Mouse (Mus musculus) embryo, embryonic 10.5 days (tissue): ENCODE results near the gene Fut2.

Experiments
- DNase-seq: peaks from one replicate; pipeline ENCODE4 v3.0.0-alpha.2; 2015; ENCODE audit warnings: low spot score

Fut2 gene

DNA sequence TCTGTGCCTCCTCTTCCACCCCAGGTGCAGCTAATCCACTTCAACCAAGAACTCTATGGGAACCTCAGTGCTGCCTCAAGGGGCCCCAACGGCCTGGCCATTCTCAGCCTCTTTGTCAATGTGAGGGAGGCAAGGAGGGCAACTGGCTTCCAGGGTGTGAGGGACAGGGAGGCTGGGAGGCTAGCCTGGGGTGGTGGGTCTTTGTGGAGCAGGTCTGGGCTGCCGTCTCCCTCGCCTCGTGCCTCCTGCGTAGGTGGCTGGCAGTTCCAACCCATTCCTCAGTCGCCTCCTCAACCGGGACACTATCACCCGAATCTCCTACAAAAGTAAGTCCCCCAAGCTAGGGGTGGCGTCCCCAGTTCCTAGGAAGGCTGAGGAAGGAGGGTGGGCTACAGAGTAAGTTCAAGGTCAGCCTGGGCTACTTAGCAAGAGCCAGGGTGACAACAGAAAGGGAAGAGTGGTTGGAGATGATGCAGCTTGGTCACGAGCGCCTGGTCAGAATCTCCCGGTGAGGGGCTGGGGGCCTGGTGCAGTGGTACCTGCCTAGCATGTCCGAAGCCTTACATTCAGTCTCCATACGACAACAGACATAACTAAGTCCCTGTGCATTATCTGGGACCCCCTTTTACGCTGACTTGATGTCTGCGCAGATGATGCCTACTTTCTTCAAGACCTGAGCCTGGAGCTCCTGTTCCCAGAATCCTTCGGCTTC lies 36.8 kb upstream of the Fut2 start:
- DNase-seq = no peak

DNA sequence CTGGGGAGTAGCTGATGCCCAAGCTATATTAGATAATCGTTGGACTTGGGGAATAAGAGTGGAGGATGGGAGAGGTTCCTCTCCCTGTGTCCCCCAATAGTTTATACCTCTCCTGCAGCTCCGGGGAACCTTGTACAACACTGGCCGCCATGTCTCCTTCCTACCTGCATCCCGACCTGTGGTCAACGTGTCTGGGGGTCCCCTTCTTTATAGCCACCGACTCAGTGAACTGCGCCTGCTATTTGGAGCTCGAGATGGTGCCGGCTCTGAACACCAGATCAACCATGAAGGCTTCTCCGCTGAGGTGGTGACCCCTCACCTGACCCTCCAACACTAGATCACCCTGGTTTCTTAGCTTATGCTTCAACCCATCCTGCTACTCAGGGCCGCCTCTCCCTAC lies 36.1 kb upstream of the Fut2 start:
- DNase-seq = no peak

DNA sequence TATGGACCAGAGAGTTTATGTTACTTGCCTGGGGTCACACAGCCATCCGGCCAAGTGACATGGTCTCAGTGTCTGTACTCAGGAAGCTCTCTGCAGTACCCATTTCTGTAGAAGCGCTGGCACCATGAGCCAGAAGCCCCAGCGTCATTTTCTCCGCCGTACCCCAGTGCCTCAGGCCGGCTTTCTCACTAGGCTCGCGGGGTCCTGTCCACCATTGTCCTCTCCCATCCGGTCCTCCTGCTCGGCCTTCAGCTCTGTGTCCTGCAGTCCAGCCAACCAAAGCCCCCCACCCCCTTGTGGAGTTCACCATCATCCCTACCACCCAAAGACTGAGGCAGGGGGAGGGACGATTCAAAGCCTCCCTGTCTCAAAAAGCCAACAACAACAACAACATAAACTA lies 35.4 kb upstream of the Fut2 start:
- no peak for DNase-seq

DNA sequence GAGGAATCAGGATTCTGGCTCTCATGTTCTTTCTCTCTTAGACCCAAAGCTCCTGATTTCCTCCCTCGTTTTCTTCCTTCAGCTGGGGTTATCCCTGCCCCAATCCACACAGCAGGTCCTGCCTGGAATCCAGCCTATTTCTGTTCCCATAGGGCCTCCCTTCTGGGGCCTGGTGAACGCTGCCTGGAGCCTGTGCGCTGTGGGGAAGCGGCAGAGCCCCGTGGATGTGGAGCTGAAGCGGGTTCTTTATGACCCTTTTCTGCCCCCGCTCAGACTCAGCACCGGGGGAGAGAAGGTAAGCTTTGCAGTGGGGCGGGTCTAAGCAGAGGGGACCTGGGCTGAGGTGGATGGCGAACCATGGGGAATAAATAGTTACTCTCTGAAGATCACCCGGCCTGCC lies 34.9 kb upstream of the Fut2 start:
- no peak for DNase-seq

DNA sequence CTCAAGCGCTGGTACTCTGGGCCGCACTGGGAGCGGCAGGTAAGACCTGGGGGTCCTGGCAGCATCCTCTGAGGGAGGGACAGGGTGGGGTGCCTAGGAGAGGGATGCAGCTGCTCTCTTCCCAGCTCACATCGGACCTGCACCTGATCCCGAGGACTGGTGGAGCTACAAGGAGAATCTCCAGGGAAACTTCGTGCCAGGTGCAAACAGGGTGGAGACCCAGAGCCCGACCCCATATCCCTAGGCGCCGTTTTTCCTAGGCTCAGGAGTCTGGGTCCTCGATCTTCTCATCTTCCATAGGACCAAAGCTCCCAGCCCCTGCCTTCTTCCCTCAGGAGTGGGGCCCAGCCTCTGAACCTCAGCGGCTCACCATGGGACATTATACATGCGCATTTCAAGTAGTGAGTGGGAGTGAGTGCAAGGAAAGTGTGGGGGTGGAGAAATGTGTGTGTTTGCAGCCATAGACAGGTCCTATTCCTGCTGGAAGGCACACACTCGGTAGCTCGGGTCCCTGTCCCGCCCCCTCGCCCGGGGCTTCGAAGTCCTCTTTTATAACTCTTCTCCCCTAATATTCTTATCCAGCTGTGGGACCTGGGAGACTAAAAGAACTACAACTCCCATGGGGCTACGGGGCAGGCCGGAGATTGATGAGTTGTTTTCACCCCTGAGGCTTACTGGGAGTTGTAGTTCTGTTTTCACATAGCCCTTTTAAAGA lies 34.3 kb upstream of the Fut2 start:
- DNase-seq = peak; percentile 93

DNA sequence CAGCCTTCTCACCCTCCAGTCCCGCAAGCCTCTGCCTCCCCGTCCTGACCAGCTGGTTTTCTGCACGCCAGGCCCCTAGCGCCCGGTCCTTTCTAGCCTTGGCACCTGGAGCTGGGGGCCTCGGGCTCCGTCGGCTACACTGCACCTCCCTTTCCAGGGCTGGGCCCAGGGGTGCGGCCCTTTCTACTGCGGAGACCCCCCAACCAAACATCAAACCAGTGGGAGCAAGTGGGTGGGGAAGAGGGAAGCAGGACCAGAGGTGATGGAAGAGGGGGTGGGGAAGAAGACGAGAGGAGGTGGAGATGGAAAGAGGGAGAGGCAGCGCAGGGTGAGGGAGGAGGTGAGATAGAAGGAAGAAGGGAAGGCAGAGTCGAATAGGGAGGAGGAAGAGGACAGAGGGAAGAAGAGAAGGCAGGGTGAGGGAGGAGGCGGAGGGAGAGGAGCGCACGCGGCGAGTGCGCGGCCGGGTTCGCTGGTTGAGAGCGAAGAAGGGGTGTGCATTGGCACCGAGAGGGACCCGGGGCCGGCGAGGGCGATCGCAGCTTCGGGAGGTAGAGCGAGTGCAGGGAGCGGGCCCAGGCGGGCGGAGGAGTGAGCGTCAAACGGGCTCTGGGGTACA lies 33.4 kb upstream of the Fut2 start, which contains the start of gene Car11:
TSS of gene Car11 (plus strand) at position 321 of the 619 bp plus-strand sequence.
- DNase-seq = no peak

DNA sequence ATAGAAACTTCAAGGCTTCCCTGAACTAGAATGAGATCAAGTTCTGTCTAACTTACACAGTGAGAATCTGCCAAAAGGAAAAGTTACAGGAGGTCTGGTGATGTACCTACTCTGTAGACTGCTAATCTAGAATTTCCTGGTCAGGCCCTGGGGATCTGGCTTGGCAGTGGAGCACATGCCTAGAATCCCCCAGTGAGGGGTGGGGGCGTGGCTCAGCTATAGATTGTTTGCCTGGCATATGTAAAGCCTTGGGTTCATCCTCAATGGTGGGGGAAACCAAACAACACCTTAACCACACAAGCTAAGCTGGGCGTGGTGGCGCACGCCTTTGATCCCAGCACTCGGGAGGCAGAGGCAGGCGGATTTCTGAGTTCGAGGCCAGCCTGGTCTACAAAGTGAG lies 31.7 kb upstream of the Fut2 start:
- DNase-seq = no peak

DNA sequence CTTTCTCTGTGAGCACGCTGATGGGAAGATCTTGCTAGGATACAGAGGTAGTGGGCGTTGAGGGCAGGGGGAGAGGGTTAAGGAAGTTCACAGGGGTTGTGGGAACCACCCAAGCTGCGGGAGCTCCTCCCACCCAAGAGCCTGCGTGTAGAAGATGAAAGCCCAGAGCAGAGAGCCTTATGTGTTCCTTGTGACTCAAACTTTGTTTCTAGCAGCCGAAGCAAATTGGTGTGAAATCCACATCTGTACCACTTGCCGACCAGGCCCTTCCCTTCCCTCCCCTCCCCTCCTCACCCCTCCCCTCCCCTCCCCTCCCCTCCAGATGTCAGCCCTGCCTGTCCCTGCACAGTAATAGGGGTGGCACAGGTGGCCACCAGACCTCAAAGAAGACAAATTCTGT lies 28.9 kb upstream of the Fut2 start:
- DNase-seq = peak; percentile 64

DNA sequence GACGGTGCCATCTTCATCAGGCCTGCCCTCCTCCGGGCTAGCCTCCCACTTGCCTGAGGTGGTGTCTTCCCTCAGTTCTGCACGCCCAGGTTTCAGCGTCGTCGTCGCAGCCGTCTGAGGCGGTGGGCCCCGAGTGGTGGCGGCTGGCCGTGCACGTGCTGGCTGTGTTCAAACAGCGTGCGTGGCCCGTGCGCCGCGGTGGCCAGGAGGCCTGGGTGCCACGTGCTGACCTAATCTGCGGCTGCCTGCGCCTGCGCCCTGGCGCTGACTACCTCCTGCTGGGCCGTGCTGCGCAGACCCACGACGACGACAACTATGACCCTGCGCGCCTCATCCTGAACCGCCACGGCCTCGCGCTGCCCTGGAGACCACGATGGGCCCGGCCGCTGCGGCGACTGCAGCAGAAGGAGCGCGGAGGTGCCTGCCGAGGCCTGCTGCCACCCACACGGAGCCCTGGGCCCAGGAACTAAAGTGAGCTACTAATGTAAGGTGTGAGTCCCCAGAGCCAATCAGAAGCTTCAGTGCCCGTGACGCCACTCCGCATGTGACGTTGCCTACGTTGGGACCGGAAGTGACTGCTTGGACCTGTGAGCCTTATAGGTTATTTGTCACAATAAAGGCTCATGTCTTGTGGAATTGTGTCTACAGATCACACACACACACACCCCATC lies 27.9 kb upstream of the Fut2 start, which contains the start of gene Sec1:
TSS of gene Sec1 (minus strand) at position 482 of the 671 bp plus-strand sequence.
- DNase-seq = no peak

DNA sequence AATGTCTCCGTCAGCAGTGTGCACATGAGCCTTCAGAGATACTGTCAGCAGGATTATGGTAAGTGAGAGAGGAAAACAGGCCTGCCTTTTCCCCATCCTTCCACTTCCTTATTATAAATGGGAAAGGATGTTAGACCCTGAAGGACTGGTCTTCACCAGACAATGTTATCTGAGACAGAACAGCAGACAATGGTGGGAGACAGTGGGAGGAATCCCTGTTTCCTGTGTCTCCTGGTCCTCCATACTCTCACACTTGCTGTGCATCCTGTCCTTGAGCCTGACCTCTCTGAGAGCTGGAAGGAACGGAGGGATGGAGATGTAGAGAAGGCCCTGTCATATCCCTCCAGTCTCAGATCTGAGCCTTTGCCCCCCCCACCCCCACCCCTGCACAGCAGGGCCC lies 26.2 kb upstream of the Fut2 start:
- no peak for DNase-seq

DNA sequence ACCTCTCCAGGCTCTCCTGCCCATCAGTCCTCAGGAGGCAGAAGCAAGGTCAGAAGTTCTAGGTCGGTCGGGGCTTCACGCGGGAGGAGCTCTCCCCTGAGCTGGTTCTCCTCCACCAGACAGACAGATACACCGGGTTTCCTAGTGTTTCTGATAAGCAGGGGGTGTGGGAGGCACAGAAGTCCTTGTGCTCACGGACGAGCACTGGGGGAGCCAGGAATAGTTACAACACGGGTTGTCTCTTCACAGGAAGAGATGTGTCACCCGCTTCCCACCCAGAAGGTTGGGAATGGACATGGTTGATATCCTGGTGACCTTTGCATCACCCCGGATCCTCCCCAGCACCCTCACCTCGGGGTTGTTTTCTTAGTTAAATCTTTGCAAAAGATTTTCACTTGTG lies 23.6 kb upstream of the Fut2 start:
- DNase-seq = no peak

DNA sequence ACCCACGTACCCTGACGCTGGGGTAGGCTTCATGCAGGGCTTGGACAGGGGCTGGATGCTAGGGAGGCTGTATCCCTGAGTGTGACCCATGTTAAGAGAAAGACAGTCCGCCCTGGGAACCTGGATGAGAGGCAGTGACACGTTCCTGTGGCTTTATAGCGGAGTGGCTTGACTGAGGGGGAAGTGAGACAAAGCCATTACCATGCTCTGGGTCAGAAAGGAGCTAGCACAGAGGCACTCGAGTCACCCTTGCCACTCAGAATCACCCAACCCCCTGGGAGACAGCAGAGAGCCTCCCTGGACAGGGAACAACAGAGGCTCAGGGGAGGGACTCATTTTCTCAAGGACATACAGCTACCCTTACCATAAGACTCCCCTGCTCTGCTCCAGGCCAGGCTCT lies 22.9 kb upstream of the Fut2 start:
- no peak for DNase-seq

DNA sequence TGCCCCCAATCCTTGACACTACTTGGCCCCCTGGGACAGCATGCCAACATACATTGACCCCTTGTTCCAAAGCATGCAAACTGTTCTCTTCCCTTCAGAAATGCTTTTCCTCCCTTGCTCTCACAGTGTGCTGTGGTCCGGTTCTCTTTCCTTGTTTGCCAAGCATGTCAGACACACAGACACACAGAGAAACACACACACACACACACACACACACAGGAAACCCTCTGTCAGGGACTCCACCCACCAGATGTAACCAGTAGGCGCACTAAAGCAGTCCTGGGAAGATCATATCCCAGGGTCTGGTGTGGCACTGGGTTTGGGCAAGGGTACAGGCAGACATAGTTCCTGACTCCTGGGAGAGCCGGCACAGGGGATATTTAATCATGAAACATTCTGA lies 20.6 kb upstream of the Fut2 start:
- no peak for DNase-seq

DNA sequence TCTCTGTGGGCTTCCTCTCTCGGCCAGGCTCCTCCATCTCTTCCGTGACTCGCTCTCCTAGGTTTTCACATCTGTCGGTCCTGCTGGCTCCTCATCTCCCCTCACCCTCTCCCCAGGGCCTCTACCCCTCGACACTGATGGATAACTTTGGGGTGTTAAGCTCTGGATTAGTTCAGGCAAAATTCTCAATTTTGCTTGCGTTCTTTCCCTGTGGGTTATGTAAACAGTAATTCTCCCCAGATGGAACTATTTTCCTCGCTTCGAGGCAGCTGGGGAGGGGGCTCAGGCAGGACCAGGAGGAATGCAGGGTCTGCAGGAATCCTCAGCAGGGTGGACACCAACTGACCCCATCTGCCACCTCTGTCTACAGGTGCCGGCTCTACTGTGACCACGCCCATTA lies 19.6 kb upstream of the Fut2 start:
- no peak for DNase-seq

DNA sequence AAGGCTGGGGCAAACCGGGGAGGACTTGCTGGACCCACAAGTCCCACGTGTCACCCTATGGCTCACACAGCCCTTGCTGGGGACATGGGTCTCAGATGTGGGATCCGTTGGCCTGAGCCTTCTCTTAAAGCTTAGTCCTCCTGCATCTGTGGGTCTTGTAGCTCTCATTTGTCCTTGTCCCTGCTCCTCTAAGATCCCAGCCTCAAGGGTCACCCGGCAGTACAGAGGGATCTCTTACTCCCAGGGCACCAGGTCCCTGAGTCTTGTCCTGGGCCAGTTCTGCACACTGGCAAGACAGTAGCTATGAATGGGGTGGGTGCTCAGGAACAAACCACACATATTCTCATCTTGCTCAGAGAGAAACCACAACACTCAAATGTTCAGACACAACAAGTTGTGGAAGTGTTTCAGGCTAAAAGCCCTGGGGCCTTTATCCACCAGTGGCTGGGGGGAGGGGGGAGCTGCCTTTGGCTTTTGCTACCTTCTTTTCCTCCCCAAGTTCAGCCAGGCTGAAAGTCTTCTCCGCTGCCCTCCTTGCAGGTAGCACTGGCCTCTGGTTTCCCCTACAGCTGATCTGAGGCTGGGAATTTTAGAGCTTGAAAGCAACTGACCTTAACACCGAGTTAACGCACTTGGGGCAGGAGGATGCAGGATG lies 17.3 kb upstream of the Fut2 start, which contains the start of gene Ntn5:
TSS of gene Ntn5 (plus strand) at position 627 of the 655 bp plus-strand sequence.
- DNase-seq = no peak

DNA sequence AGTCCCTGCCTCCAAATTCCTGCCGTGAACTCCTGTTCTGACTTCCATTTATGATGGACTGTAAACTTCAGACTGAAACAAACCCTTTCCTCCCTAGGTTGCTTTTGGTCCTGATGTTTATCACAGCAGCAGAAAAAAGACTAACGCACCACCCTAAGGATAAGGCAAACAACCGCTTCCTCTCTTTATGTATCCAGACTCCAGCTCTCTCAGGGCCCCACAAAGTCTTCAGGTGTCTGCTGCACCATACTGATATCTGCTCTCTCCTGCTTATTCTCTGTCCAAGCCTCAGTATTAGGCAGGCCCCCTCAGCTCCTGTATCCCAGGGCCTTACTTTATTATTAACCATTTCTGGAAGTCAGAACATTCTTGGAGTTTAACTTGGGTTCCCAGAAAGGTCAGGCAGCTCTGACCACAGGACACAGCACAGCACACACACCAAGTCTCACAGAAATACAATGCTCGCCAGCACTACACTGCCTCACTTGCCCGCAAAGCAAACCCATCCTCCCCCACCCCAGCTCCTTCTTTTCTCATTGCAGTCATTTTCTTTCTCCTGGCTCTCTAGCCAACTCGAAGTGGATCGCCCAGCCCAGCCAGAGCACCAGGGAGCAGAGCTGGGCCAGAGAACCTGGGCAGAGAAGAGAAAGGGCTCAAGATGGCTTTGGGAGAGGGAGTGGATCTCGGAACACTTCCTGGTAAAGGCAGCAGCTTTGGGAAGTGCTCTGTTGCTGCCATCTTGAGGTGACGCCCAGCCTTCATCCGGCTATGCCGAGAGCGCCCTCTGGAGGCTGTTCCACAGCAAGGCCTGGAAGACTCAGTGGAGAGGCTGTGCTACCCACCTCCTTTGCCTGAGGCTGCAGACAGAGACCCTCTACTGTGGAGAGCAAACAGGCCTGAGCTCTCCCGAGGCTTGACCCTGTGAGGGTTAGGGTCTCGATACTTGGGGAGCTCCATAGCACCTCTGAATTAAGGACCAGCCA lies 16.2 kb upstream of the Fut2 start:
- peak; percentile 95 for DNase-seq

DNA sequence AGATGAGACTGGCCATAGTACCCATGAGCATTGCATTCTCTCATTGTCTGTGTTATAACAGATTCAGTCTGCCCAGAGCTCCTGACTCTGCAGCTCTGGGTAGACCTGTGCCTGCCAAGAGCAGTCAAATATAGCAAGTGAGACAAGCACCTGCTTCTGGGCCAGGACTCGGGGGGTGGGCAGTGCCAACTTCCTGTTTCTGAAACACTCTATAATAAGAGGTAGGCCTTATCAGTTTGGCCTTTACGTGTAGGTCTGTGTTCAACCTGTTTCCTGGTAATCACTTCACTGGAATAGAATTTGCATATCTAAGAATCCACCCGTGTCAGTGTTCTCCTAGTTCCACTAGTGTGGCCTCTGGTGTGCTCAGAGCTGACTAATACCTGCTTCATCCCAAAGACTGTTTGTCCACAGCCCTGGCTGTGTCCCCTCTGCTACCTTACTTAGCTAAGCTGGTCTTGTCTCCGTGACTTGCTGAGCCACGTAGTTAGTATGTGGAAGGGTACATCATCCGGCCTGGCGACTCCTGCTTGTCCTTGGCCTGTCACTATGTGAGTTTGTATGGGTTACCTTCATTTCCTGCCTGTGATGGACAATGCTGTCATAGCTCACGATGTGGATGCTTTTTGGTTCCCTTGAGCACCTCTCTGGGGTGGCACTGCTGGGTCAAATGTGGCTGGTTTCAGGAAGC lies 15.0 kb upstream of the Fut2 start:
- no peak for DNase-seq

DNA sequence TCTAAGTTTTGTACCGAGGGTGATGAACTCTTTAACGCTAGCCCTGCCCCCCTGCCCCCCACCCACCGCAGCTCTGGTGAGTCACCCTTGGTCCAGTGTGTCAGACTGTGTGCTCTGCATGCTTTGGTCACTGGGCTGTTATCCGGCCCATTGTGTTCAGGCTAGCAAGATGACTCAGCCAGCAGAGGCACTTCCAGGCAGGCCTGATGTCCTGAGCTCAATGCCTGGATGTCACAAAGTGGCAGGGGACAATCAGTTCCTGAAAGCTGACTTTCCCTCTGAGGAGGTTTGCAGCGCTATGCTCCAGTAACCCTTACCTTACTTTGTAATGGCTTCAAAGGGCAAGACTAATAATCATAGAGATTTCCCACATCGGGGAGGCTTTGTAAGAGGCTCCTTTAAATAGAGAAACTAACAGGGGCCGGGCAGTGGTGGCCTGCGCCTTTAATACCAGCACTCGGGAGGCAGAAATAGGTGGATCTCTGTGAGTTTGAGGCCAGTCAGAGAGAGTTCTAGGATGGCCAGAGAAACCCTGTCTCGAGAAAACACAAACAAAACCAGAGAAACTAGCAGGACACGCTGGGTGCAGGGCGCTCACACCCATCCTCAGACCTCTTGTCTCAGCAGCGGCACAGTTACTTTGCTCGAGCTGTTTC lies 13.9 kb upstream of the Fut2 start:
- no peak for DNase-seq

DNA sequence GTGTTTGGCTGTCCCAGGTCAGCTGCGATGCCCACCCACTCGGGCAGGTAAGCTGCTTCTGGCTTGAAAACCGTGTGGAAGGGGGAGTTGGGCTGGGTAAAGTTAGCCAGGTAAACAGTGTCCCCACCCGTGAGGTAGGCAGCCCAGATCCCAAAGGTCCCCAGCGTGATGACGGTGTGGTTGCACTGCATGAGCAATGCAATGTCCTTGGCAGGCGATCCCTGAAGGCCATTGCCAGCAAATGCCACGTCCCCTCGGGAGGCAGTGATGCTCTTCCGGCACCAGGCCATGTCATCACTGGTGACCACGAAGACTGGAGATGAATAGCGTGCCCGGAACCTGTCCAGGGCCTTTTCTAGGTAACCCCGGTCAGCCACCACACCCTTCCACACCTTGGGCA lies 12.3 kb upstream of the Fut2 start:
- no peak for DNase-seq
